Mouse (Mus musculus) forebrain, embryonic 11.5 days (tissue): ENCODE measurements at regions not wholly inside any gene's neighbourhood (a gene's known extent, or its start where the extent isn't known, plus 50 kb on each side); places are given as distances from the start of the nearest gene placed in this dataset.

ENCODE experiments used
- ATAC-seq: fragments of 200-750 bp; cut with Nextera tagmentation; replicated peaks from 2 replicates; pipeline ENCODE4 v1.8.0; 2017; ENCODE audit warnings: moderate TSS enrichment; ENCODE audit not compliant: low FRiP score
- DNase-seq: peaks from one replicate; pipeline ENCODE4 v3.0.0-alpha.2; 2017; ENCODE audit warnings: low spot score
- H3K27ac ChIP-seq: fragments of 300-500 bp; sonication (generic); 2 replicates; pipeline ENCODE4 v1.5.1; 2014; ENCODE audit warnings: low read depth, low read length
- H3K27me3 ChIP-seq: fragments of 300-500 bp; sonication (generic); 2 replicates; pipeline ENCODE4 v1.6.1; 2014; ENCODE audit warnings: mild to moderate bottlenecking, low read length, mixed read lengths; ENCODE audit not compliant: control insufficient read depth, insufficient read depth
- H3K36me3 ChIP-seq: fragments of 300-500 bp; sonication (generic); 2 replicates; pipeline ENCODE4 v1.6.1; 2014; ENCODE audit warnings: mild to moderate bottlenecking, low read length, moderate library complexity, mixed read lengths; ENCODE audit not compliant: control insufficient read depth, insufficient read depth
- H3K4me1 ChIP-seq: fragments of 300-500 bp; sonication (generic); replicated peaks from 2 replicates; pipeline ENCODE4 v1.6.1; 2014; ENCODE audit warnings: low read length, mixed read lengths; ENCODE audit not compliant: control insufficient read depth, insufficient read depth
- H3K4me2 ChIP-seq: fragments of 300-500 bp; sonication (generic); 2 replicates; pipeline ENCODE4 v1.6.1; 2014; ENCODE audit warnings: low read depth, mild to moderate bottlenecking, low read length, moderate library complexity, mixed read lengths; ENCODE audit not compliant: severe bottlenecking
- H3K4me3 ChIP-seq: fragments of 300-500 bp; sonication (generic); 2 replicates; pipeline ENCODE4 v1.5.1; 2014; ENCODE audit warnings: low read depth, low read length
- H3K9ac ChIP-seq: fragments of 300-500 bp; sonication (generic); 2 replicates; pipeline ENCODE4 v1.6.1; 2014; ENCODE audit warnings: low read length
- H3K9me3 ChIP-seq: fragments of 300-500 bp; sonication (generic); 2 replicates; pipeline ENCODE4 v1.6.1; 2016; ENCODE audit warnings: low read length, mixed read lengths; ENCODE audit not compliant: control insufficient read depth
- WGBS: fragments of 180-500 bp; shearing (Covaris S2); extraction: QIAGEN DNeasy Blood & Tissue Kit; methylation state at CpG from one replicate; pipeline ENCODE4 v1.1.7; 2014; 5-methylcytosine and 5-hydroxymethylcytosine counted together

DNA sequence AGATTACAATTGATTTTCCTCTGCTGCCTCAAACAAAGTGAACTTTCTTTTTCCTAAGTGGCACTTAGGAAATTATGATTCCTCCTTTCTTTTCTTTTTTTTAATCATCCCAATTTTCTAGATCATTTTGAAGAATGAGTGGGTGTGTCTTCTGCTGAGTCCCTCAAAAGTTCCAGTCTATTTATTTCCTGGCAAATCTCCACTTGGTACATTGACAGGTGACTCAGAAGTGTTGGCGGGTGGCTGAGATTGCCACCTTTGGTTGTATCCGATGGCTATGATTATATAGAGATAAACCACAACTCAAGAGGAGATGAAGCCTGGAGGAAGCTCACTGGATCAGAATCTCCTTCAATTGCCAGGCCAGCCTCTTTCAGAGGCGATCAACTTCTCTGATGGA is 54.7 kb upstream of the Acsl3 start:
- WGBS, result 93% methylated on average over 3 of the region's 3 CpGs

DNA sequence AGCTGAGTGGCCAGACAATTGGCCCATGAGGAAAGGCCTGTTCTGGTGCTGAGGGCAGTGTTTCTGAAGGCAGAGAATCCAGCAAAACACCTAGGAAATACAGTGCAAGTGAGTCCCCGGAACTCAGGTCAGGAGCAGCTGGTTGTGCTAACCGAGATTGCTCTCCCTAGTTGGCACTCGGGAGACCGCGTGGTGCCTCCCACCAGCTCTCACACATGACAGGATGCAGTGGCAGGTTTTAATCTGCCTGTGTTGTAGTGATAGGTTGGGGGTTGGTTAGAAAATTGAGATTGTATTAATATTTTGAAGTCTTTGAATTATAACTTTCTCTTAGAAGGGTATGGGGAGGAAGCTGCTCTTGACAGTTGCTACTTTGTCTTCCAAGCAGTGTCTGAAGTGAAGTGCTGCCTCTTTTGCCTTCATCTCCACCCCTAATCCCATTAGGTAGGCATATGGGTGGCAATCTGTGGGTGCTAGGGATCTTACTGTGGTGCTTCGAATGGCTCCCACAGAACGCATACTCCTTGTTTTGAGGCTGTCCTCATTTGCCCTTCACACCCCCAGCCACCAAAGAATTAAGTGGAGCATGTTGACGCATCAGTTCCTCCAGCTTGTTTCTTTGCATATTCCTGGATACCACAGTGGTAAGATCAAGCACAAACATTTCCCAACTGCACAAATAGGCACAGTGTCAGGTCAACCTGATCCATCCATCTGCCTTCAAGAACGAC is 52.6 kb upstream of the Acsl3 start:
- ATAC-seq (no peak), DNase-seq (no peak)
- no peaks in the 10 kb centered on the region for H3K27me3 ChIP-seq
- H3K9me3 ChIP-seq, result no peaks in the 10 kb centered on the region
- H3K27ac ChIP-seq, result no peak overlapping the region
- no peak overlapping the region for H3K9ac ChIP-seq
- no peaks in the 10 kb centered on the region for H3K36me3 ChIP-seq
- H3K4me2 ChIP-seq, result no peak overlapping the region
- WGBS, result 89% methylated on average over 9 of the region's 9 CpGs
- no peak overlapping the region for H3K4me3 ChIP-seq
- H3K4me1 ChIP-seq, result no peaks in the 10 kb centered on the region

More for the DNA sequence above, 54.7 kb upstream of the Acsl3 start:
- H3K36me3 ChIP-seq, result no peaks in the 10 kb centered on the region
- H3K27me3 ChIP-seq, result no peaks in the 10 kb centered on the region
- no peak overlapping the region for H3K27ac ChIP-seq
- ATAC-seq, result no peak
- no peak overlapping the region for H3K9ac ChIP-seq
- H3K9me3 ChIP-seq, result no peaks in the 10 kb centered on the region
- H3K4me2 ChIP-seq, result no peak overlapping the region
- DNase-seq, result no peak
- no peaks in the 10 kb centered on the region for H3K4me1 ChIP-seq
- no peak overlapping the region for H3K4me3 ChIP-seq
